Mouse (Mus musculus): ENCODE measurements around the gene Ncapd2.

Ncapd2 gene

DNA sequence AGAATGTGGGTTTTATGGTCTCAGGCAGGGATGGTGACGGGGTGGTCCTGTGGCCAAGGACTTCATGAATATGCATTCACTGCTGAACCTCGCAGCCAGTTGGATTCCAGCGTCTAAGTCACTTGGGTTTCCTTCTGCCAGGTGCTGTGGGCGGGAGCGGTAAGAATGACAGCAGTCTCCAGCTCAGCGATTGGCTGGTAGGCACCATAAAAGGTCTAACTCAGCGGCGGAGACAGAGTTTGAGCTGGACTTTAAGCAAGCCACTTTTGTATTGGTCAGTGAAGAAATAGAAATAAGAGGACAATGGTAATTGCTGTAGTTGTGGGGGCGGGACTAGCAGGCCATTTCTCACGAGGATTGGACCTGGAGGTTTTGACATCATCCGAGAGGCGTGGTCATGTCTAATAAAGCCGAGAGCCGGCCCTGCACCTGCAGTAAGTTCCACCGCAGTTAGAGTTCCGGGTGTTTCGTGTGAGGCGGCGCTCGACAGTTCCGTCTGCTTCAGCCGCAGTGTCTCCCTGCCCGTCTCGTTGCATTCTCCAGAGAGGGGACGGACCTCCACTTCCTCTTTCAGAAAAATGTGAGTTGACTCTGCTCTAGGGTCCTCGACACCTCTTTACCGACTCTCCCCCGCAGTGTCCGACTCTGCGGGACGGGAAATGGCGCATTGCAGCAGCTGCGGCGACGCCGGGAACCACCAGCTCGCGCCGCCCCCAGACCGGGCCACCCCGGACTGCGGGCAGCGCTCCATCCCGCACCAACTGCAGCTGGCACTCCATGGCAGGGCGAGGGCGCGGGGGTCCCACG, 23.9 kb upstream of the Ncapd2 start, which contains the start of gene Vamp1:
TSS of gene Vamp1 (plus strand) at position 404 of the 807 bp plus-strand sequence.
- peak; percentile 81 to 86 for DNase-seq (ENCODE audit: low read depth in 2 of 2, low spot score in 2 of 2)

DNA sequence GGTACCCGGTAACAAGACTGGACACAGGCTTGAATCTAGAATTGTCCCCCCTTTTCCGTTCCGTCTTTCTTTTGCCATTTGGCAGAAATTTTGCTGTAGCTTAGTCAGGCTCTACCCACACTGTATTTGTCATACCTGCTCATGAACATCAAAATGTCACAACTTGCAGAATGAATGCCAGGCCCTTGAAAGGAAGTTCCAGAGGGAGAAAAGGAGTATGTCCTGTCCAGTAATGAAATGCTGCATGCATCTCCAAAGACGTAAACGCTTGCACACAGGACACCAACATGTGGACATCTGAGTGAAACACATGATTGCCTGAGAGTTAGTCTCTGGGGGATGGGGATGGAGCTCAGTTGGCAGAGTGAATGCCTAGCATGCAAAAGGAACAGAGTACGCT, 22.2 kb upstream of the Ncapd2 start:
- DNase-seq (ENCODE audit: low read depth in 2 of 2, low spot score in 2 of 2), result no peak

GRCm38 (mm10) chr6:125213129-125213528, 21.6 kb upstream of the Ncapd2 start:
- no peak for DNase-seq (ENCODE audit: low read depth in 2 of 2, low spot score in 2 of 2)

DNA sequence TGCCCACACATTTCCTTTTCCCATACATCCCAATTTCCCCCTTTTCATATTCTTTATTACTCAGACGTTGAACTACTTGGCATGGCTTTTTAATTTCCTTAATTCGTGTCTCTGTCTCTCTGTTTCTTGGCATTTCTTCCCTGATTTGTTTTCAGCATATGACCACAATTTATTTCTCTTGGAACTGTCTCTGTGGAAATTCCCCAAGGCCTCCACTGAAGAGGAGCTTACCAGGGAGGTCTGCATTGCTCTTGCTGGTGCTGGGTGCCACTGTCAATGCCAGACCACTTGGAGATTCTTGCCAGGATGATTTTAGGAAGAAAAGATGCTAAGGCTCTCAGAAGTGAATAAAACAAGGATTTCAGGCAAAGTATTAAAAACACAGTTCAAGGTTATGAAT, 21.1 kb upstream of the Ncapd2 start:
- DNase-seq (ENCODE audit: low read depth in 2 of 2, low spot score in 2 of 2), result no peak

DNA sequence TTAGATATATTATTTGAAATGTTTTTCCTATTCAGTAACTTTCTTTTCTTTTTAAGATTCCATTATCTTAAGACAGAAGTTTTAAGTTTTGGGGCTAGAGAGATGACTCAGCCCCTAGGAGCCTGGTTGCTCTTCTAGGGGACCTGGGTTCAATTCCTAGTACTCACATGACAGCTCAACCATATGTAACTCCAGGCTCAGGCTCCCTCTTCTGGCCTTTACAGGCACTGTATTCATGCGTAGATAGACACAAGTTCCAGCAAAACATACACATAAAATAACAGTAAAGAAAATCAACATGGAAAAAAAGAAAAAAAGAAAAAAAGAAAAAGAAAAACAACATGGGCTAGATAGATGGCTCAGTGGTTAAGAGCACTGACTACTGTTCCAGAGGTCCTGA, 18.9 kb upstream of the Ncapd2 start:
- DNase-seq (ENCODE audit: low read depth in 2 of 2, low spot score in 2 of 2), result no peak

GRCm38 (mm10) chr6:125197166-125197565, 5.7 kb upstream of the Ncapd2 start:
- no peak for DNase-seq (ENCODE audit: low read depth in 2 of 2, low spot score in 2 of 2)

GRCm38 (mm10) chr6:125196301-125196700, 4.8 kb upstream of the Ncapd2 start:
- DNase-seq (ENCODE audit: low read depth in 2 of 2, low spot score in 2 of 2), result no peak

- no peak for DNase-seq (ENCODE audit: low read depth in 2 of 2, low spot score in 2 of 2)
Observed at GRCm38 (mm10) chr6:125195541-125196075, 4.1 kb upstream of the Ncapd2 start.

DNA sequence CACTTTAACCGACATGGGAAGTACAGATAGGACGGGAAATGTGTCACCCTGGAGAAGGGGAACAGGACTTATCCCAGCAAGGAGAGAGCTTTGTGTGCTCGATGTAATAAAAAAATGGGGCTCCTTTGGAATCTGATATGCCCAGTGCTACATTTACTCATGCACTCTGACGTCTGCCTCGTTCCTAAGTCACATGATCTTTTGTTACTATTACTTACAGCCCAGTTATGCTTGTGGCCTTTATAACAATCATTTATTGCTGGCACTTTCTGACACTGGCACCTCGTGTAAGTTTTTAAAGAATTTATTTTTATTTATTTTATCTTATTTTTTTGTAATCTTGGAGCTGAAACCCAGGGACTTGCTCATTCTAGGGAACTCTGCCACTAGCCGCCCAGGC, 1.9 kb upstream of the Ncapd2 start:
- no peak for DNase-seq (ENCODE audit: low read depth in 2 of 2, low spot score in 2 of 2)

- DNase-seq (ENCODE audit: low read depth in 2 of 2, low spot score in 2 of 2), result no peak
Observed at GRCm38 (mm10) chr6:125192841-125193240, 1.3 kb upstream of the Ncapd2 start.

DNA sequence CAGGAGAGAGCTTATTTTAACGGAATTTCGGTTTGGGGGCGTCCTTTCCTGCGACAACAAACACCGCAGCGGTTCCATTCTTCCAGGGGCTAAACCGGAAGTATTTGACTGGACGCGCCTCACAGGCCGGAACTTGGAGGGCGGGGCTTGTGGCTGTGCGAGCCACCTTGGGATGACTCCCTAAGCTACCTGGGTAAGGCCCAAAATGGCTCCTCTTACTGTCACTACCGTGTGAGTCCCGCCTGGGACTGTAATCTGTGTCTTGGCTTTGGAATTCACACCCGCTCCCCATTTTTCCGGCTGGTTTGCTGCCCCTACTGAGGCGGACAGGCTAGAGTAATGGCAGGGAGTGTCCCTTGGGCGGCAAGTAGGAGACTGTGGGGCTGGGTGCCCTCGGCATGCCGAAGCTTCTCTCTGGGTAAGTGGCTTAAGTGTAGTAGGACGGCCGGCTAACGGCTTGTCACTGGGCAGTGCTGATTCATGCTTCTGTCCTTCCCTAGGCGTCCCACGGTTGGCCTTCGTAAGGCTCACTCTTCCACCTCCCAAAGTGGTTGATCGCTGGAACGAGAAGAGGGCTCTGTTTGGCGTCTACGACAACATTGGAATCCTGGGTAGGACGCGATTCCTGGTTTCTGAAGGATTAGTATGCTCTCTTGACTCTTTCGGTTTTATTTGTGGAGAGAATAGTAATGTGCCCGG, 664 bp upstream of the Ncapd2 start:
- DNase-seq (ENCODE audit: low read depth in 2 of 2, low spot score in 2 of 2), result peak; percentile 67 to 79

GRCm38 (mm10) chr6:125190816-125191215, 685 bp downstream of the Ncapd2 start:
- no peak for DNase-seq (ENCODE audit: low read depth in 2 of 2, low spot score in 2 of 2)

GRCm38 (mm10) chr6:125186203-125186602, 5.3 kb downstream of the Ncapd2 start:
- no peak for DNase-seq (ENCODE audit: low read depth in 2 of 2, low spot score in 2 of 2)

DNA sequence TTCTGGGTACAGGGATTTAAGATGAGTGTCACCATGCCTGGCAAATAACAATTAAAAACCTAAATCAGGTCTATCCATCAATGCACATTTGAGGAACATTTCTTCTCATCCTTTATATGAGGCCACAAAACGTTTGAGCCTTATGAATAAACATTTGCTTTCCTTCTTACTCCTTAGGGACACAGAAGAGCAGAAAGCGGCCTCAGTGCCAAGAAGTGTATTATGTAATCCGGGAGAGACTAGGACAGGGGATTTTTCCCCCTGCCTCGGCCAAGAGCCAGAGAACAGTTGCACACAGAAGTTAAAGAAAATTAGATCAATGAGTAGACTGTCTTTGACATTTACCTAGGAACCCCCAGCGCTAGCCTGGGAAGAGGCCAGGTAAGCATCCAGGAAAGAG, 9.4 kb downstream of the Ncapd2 start:
- no peak for DNase-seq (ENCODE audit: low read depth in 2 of 2, low spot score in 2 of 2)

- no peak for DNase-seq (ENCODE audit: low read depth in 2 of 2, low spot score in 2 of 2)
Observed at GRCm38 (mm10) chr6:125179601-125180000, 11.9 kb downstream of the Ncapd2 start.

GRCm38 (mm10) chr6:125175469-125175868, 16.0 kb downstream of the Ncapd2 start:
- no peak for DNase-seq (ENCODE audit: low read depth in 2 of 2, low spot score in 2 of 2)

- no peak for DNase-seq (ENCODE audit: low read depth in 2 of 2, low spot score in 2 of 2)
Observed at GRCm38 (mm10) chr6:125173256-125173655, 18.2 kb downstream of the Ncapd2 start.

GRCm38 (mm10) chr6:125172474-125172873, 19.0 kb downstream of the Ncapd2 start:
- DNase-seq (ENCODE audit: low read depth in 2 of 2, low spot score in 2 of 2), result no peak

GRCm38 (mm10) chr6:125170194-125170593, 21.3 kb downstream of the Ncapd2 start:
- DNase-seq (ENCODE audit: low read depth in 2 of 2, low spot score in 2 of 2), result no peak

DNA sequence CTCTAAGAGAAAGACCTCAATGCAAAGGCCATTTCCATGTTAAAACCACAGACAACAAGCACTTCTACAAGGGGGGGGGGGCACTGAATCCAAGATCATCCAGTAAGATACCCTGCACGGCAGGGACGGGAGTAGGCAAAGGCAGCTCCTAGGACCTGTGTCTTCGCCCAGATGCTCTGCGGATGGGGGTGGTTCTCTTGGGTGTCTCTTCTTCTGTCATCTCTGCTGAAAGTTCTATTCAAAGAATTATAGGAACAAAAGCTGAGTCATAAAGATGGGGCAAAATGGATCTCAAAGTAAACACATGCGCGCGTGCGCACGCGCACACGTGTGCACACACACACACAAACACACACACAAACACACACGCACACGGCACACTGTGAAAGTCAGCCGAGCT, 23.4 kb downstream of the Ncapd2 start:
- no peak for DNase-seq (ENCODE audit: low read depth in 2 of 2, low spot score in 2 of 2)

DNA sequence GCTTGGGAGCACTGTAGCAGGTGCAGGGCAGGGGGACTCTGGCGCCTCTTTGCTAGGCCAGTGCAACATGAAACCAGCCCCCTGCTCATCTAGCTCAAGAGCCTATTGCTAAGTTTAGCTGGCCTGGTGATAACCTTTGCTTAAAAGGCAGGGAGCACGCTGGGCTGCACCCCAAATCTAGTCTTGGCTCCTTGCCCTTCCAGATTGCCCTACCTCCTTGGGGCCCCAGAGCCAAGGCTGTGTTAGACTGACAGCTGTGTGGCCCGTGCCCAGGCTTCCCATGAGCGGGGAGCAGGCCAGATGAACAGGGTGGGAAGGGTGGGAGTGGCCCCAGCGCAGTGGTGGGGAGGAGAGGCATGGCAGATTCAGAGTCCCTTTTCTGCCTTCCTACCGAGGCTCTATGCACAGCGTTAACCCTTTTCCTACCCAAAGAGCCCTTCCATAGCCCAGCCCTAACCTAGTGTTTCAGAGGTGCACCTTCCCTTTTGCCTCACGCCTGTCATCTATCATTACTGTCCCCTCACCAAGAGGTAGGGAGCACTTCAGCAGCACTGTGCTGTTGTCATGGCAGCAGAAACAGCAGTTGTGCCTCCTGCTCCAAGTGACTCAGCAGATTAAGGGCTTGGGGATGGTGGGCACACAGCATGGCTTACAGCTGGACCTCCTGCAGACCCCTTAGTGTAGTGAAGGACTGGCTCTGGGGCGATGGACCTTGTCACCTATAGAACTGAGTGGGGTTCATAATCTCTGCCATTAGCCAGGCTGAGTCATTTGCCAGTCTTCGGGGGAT, 24.4 kb downstream of the Ncapd2 start:
- DNase-seq (ENCODE audit: low read depth in 2 of 2, low spot score in 2 of 2), result no peak
